Mouse (Mus musculus) lung, postnatal 0 days (tissue): ENCODE data around the gene Gm29423. TPM values are rescaled to one million over a fixed set of nuclear protein-coding genes. Genes with fewer than 3 reads are reported as not detected.
"Not testable (repeated sequence)": the region's sequence is repeated elsewhere in the genome, so short reads cannot be mapped to it uniquely, and the experiment has no call there.

Experiments used
- ATAC-seq: fragments of 200-750 bp; cut with Nextera tagmentation; 2 replicates; pipeline ENCODE4 v1.8.0; 2017; ENCODE audit warnings: moderate library complexity
- DNase-seq: peaks from one replicate; pipeline ENCODE4 v3.0.0-alpha.2; 2016; ENCODE audit warnings: low spot score
- H3K27ac ChIP-seq: fragments of 300-500 bp; sonication (generic); 2 replicates; pipeline ENCODE4 v1.5.1; 2014; ENCODE audit warnings: antibody characterized with exemption, mild to moderate bottlenecking, low read length, mixed read lengths
- H3K27me3 ChIP-seq: fragments of 300-500 bp; sonication (generic); replicated peaks from 2 replicates; pipeline ENCODE4 v1.6.1; 2014; ENCODE audit warnings: low read length, mixed read lengths; ENCODE audit not compliant: insufficient read depth
- H3K36me3 ChIP-seq: fragments of 300-500 bp; sonication (generic); 2 replicates; pipeline ENCODE4 v1.6.1; 2014; ENCODE audit warnings: low read length, mixed read lengths; ENCODE audit not compliant: insufficient read depth
- H3K4me1 ChIP-seq: fragments of 300-500 bp; sonication (generic); 2 replicates; pipeline ENCODE4 v1.6.1; 2014; ENCODE audit warnings: antibody characterized with exemption, low read depth, low read length, mixed read lengths; ENCODE audit not compliant: insufficient read depth
- H3K4me2 ChIP-seq: fragments of 300-500 bp; sonication (generic); replicated peaks from 2 replicates; pipeline ENCODE4 v1.6.1; 2014; ENCODE audit warnings: low read depth, mild to moderate bottlenecking, low read length, moderate library complexity, mixed read lengths
- H3K4me3 ChIP-seq: fragments of 300-500 bp; sonication (generic); 2 replicates; pipeline ENCODE4 v1.5.1; 2014; ENCODE audit warnings: low read depth, low read length
- H3K9ac ChIP-seq: fragments of 300-500 bp; sonication (generic); replicated peaks from 2 replicates; pipeline ENCODE4 v1.6.1; 2014; ENCODE audit warnings: low read depth, mild to moderate bottlenecking
- H3K9me3 ChIP-seq: fragments of 300-500 bp; sonication (generic); 2 replicates; pipeline ENCODE4 v1.6.1; 2016; ENCODE audit warnings: low read length, mixed read lengths
- WGBS: fragments of 180-500 bp; shearing (Covaris S2); extraction: QIAGEN DNeasy Blood & Tissue Kit; methylation state at CpG from one replicate; pipeline ENCODE4 v1.1.7; 2014; 5-methylcytosine and 5-hydroxymethylcytosine counted together
- polyA plus RNA-seq: library from polyadenylated mRNA; unstranded; fragments of >200 nt; fragmentation: Nextera tagmentation; extraction: Ambion mirVana; gene quantifications from 2 replicates; pipeline ENCODE4 v1.2.1, GENCODE M21; 2015

Gene Gm29423
- not detected in 2 replicates for polyA plus RNA-seq

- not testable (repeated sequence) for H3K9me3 ChIP-seq, H3K4me3 ChIP-seq, H3K36me3 ChIP-seq, H3K27ac ChIP-seq, H3K4me2 ChIP-seq, H3K9ac ChIP-seq, DNase-seq, H3K27me3 ChIP-seq, ATAC-seq, H3K4me1 ChIP-seq
- no CpG with 5 or more reads among the region's 2 CpGs for WGBS
Measured at GRCm38 (mm10) chrY:70303187-70303586, at the start of gene Gm29423, which contains the start of gene Gm29644. TSS of gene Gm29423 (minus strand) at chrY:70303287. TSS of gene Gm29644 (minus strand) at chrY:70303343.

GRCm38 (mm10) chrY:70273542-70273941 lies 29.5 kb downstream of the Gm29423 start, which contains the start of gene Gm21118:
TSS of gene Gm21118 (minus strand) at chrY:70273642.
- not testable (repeated sequence) for H3K27ac ChIP-seq, H3K9me3 ChIP-seq
- WGBS = no CpG with 5 or more reads among the region's 4 CpGs

More at GRCm38 (mm10) chrY:70273542-70273941, 29.5 kb downstream of the Gm29423 start, which contains the start of gene Gm21118:
- H3K4me2 ChIP-seq, H3K27me3 ChIP-seq, H3K4me1 ChIP-seq, H3K36me3 ChIP-seq, H3K4me3 ChIP-seq, DNase-seq, ATAC-seq, H3K9ac ChIP-seq: not testable (repeated sequence)

Other genes starting within 250 kb of the Gm29423 start
- not detected in 2 replicates for gene Gm21118, start 29.6 kb downstream of the Gm29423 start, polyA plus RNA-seq
- not detected in 2 replicates for gene Gm29644, start 56 bp upstream of the Gm29423 start, polyA plus RNA-seq
- gene Gm20888, start 138.6 kb upstream of the Gm29423 start, polyA plus RNA-seq = not detected in 2 replicates